Mouse (Mus musculus) ovary, adult 18-20 months (tissue): ENCODE results near the gene Eno1.
A peak's percentile ranks its signal among the peaks of the same experiment; 100 is the strongest.
"Not testable (repeated sequence)": the region's sequence is repeated elsewhere in the genome, so short reads cannot be mapped to it uniquely, and the experiment has no call there.

Experiments
- DNase-seq: peaks from one replicate; pipeline ENCODE4 v3.0.0; 2022; ENCODE audit warnings: low spot score, mixed read lengths

Eno1 gene

DNA sequence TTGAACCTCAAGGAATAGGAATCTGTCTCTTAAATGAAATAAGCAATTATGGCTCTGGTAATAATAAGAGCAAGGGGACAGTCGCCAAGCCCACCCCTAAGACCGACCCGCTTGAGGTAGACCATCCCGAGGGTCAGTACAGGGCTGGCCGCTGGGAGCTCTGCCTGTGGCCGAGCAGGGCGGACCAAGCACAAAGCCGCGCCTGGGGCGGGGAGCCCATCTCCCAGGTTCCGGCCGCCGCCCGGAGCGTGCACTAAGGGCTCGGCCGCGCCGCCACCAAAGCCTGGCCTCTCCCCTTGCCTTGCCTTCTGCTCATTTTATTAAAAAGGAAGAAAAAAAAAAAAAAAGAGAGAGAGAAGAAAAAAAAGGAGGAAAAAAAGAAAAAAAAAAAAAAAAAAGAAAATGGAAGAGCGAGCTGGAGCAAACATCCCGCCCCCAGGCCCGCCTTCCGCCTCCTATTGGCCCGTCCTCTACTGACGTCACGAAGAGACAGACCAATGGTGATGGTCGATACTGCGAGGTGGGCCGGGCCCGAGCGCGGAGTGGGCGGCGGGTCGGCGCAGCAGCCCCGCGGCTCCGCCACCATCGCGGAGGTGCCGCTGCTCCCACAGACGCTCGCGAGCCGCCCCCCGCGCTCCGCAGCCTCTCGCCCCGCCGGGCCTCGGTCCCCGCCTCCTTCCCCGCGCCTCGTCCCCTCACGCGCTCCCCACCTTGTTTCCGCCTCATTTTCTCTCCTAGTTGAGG is 44.7 kb downstream of the Eno1 start, which contains the start of gene Rere:
Rere (plus strand) TSS at position 629 of the 744 bp plus-strand sequence.
- peak; percentile 95 for DNase-seq

DNA sequence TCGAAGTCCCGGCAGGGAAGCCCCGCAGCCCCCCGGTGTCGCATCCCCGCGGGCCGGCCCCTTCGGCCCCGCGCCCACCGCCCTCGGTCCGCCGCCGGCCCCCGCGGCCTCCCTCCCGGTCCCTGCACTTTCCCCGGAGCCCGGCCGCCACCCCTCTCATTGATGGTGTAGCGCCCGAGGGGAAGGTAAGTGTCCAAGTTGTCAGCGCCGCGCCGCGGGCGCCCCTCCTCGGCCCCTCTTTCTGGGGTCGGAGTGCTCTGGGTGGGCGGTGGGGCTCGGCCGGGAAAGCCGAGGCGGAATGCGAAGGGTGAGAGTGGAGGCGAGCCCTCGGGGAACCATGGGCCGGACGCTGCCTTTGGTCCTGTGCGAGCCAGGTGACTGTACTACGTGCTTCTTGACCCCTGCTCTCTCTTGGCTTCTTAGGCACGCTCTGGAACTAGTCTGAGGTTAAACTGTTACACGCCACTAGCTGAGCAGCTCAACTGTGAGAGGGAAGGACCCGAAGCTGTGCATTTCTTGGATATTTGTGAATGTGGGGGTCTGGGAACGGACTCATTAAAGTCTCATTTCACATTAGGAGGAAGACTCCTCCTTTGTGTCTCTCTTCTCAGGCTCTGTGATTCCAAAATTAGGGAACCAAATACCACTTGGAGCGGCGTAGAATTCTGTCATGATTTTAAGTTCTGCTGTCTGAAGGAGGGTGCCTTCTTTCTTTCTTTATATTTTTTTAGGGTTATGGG is 45.5 kb downstream of the Eno1 start:
- DNase-seq, result no peak

- DNase-seq, result no peak
Observed at GRCm38 (mm10) chr4:150282631-150283334, 46.3 kb downstream of the Eno1 start.

DNA sequence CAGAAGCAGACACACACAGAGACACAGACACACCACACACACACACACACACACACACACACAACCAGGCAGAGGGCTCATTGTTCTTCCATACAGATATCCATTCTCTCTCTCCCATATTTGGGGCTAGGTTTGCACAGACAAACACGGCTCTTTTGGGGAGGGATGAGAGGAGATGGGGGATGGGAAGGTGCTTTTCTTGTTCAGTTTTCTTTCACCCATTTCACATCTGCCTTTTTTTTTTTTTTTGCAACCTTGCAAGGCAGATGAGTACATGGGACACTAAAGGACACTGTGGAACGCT is 46.8 kb downstream of the Eno1 start:
- DNase-seq, result no peak

GRCm38 (mm10) chr4:150283993-150284392 is 47.5 kb downstream of the Eno1 start:
- DNase-seq, result no peak

DNA sequence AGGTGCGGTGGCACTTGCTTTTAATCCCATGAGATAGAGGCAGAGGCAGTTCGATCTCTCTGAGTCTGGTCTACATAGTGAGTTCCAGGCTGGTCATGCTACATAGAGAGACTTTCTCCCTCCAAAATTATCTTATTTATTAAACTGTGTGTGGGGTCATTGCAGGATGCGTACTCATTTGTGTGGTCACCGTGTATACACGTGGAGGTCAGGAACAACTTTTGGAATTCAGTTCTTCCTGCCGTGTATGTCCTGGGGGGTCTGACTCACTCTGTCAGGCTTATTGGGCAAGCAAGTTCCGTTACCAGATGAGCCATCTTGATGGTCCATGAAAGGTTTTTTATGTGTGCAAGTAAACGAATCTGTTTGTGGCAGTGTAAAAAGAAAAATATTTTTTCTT is 50.5 kb downstream of the Eno1 start:
- DNase-seq, result no peak

- DNase-seq, result not testable (repeated sequence)
Observed at GRCm38 (mm10) chr4:150287463-150287862, 50.9 kb downstream of the Eno1 start.

- DNase-seq, result no peak
Observed at GRCm38 (mm10) chr4:150291900-150292299, 55.4 kb downstream of the Eno1 start.

GRCm38 (mm10) chr4:150294870-150295269 is 58.3 kb downstream of the Eno1 start:
- DNase-seq, result no peak

DNA sequence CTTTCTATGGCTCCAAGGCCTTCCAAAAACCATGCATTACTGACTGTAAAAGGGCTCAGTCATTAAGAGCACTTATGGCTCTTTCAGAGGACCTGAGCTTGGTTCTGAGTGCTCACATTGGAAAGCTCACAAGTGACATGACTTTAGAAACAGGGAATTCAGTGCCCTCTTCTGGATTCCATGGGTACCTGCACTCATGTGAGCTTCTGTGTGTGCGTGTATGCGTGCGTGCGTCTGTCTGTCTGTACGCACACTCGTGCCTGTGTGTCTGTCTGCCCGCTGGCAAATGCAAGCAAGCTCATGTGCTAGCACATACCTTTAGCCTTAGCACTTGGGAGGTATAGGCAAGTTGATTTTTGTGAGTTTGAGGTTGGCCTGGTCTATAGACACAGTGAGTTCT is 59.4 kb downstream of the Eno1 start:
- DNase-seq, result no peak
